Mouse (Mus musculus) thymus, postnatal 14 days (tissue): Measurements from ENCODE around the gene Mgat4d.
A peak's percentile ranks its signal among the peaks of the same experiment; 100 is the strongest.
"Not testable (repeated sequence)": the region's sequence is repeated elsewhere in the genome, so short reads cannot be mapped to it uniquely, and the experiment has no call there.

Experiments
- DNase-seq: peaks from one replicate; pipeline ENCODE4 v3.0.0; 2021

Gene Mgat4d

GRCm38 (mm10) chr8:83392521-83392920 is 44.2 kb downstream of the Mgat4d start:
- no peak for DNase-seq

DNA sequence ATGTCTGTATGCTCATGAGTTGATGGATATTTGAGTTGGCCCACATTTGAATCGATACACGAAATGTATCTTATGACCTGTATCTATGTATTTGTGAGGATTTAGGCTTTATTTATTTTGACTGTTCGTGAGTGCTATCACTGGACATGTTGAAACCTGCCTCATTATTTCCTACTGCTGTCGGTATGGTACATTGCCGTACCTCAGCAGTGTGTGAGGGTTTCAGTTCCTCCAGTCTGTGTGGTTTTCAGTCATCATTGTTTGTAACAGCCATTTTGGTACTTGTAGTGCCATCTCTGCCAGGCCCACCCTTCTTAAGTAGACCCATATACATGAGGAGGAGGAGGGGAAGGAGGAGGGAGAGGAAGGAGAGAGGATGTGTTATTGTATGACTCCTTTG is 46.1 kb downstream of the Mgat4d start:
- DNase-seq, result no peak

DNA sequence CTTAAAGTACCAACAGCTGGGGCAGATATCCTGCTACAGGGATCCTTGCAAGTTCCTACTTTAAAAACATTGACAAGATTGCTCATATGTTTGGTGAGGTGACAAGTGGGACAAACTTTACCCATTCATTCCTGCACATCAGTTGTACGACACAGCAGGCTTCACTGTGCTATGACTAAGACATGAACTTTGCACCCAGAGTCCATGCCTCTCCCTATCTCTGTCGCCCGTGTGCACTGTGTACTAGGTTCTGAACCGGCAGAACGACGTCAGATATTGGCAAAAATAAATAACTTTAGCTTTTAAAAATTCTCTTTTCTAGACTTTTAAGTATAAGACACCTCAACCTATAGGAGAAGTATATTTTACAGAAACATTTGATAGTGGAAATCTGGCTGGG is 48.4 kb downstream of the Mgat4d start:
- DNase-seq, result no peak

DNA sequence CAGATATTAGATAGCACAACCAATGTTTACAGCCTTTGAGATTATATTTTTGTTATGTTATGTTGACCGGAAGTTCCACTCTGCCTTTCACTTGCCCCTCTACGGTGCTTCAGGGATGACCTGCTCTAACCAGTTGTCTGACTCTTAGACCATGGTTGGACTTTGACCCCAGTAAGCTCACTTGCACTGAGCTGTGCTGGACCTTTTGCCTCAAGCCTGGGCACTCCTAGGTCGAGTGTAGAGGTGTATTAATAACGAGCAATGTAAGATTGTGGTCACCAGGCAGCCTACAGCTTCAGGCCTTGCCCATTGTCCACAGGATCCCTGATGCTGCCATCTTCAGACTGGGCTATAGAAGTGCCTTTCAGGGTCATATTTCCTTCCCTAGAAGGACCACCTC is 49.5 kb downstream of the Mgat4d start:
- no peak for DNase-seq

GRCm38 (mm10) chr8:83405548-83405947 is 57.3 kb downstream of the Mgat4d start:
- DNase-seq, result no peak

DNA sequence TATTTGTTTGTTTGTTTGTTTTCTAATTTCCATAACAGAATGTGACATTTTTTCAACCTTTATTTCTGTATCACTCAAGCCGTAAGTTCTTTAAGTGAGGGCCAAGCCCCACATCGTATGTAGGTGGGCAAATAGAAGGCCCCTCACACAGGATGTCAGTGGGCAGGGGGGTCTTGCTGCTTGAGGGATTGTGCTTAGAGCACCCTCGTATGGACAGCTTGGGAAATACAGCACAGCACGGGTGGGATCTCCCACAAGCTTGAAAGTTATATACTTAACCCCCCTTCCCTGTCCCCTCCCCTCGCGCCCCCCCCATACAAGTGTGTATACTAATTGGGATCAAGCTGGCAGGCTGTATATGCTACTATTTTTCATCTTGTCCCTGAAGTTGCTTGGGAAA is 58.6 kb downstream of the Mgat4d start:
- DNase-seq, result peak; percentile 9

DNA sequence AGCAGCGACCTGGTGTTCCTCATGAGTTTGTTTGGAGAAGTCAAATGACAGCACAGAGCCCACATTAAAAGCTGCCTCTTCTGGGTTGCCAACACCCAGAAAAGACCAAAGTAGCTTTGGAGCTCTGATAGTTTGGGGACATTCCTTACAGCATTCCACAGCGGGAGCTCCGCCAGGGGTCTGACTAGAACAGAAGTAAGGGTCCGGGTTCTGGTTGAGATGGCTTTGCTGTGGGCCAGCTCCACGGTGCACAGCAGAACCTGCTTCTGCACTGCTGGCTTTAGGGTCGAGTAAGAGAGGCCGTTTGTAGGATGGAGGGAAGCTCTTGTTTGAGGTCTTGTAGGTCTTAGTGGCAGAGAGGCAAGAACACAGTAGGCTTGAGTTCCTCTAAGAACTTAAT is 60.2 kb downstream of the Mgat4d start:
- DNase-seq, result no peak

DNA sequence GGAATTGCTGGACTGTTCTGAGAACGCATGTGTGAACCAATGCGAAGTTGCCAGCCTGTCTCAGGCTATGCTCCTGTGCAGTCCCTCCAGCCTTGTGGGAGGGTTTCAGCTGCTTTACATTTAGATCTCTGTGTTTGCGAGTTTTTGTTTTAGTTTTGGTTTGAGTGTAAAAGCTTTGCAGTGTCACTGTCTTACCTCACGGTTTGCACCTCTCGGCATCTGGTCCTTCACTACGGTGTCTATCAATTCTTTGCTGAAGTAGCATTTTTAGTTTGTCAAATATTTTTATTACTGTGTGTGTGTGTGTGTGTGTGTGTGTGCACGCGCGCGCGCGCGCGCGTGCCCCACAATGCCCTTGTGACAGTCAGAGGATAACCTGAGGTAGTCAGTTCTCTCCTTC is 68.6 kb downstream of the Mgat4d start:
- DNase-seq, result no peak

DNA sequence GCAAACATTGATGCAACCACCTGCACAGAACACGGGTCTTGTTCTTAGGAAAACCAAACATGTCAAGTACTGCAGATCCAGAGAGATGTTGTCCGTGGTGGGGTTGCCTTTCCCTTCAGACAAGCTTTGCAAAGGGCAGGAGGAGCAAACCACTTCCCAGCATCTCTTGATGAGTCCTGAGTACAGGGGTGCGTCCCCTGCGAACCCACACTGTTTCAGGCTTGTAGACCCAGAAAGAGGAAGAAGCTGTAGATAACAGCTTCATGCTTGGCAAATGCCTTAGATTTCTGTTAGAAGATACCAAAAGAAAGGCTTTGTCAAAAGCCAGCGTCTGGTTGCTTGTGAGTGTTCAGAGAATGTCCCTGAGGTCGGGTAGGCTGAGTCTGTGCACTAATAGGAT is 69.7 kb downstream of the Mgat4d start:
- no peak for DNase-seq

- no peak for DNase-seq
Measured at GRCm38 (mm10) chr8:83418805-83419516, 70.7 kb downstream of the Mgat4d start.

- no peak for DNase-seq
Measured at GRCm38 (mm10) chr8:83421354-83421753, 73.1 kb downstream of the Mgat4d start.

GRCm38 (mm10) chr8:83423032-83423825 is 75.0 kb downstream of the Mgat4d start:
- DNase-seq, result no peak

DNA sequence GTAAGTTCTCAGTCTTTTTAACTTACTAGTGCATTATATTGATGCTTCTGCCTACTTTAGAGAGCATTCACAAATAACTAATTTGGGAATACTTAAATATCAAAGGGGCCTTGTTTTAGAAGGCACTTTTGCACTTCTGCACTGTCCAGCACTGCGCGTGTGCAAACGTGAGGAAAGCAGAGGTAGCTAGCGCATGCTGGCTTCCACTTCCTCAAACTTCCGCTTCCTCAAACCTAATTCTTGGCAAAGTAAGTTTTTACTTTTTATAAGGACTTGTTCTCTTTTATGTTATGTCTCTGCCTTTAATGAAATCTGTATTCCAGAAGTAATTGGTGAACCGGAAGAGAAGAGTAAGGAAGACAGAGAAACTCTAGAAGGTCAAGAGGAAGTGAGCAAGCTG is 76.9 kb downstream of the Mgat4d start:
- no peak for DNase-seq

DNA sequence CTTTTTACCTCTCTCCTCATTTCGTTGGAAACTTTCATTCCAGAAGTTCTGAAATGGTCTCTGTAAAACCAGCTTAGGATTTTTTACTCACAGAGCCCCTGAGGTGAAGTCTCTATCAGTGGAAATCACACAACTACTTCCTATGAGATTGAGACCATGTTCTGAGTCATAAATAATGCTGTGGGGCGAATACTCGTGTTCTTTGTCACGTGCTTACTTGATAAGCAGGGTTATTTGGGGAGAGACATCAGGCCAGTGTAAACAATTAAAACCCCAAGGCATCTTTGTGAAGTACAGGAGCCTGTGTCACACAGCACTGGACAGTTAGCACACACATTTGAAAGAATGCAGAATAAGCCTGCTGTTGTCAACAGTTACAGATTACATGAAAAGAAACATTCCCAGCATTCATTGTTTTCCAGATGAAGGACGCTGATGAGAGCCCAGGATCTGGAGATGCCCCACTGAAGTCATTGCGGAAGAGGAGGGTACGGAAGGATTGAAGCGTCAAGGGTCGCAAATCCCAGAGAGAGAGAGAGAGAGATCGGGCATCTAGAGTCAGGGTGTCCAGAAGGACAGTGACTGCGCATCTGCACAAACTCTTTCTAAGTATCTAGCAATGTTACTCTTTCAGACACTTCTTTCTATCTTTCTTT is 78.0 kb downstream of the Mgat4d start:
- DNase-seq, result no peak

DNA sequence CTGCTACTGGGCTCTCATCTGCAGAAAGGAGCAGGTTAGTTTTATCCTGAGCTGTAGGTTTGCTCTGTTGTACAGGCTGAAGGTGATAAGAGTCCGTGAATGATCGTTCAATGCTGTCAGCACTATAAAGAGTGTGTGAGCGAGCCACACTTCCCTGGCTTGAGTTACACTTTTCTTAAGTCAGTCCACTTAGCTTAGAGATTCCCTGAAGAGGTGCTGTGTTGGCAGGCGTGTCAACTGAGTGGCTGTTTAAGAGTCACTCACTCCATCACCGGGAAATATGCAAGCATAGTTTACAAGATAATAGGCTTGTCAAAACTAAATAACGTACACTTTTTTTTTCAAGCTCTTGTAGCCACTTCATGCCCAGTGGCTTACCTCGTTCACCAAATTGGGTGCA is 78.7 kb downstream of the Mgat4d start:
- DNase-seq, result no peak

GRCm38 (mm10) chr8:83428621-83429020 is 80.3 kb downstream of the Mgat4d start:
- not testable (repeated sequence) for DNase-seq

DNA sequence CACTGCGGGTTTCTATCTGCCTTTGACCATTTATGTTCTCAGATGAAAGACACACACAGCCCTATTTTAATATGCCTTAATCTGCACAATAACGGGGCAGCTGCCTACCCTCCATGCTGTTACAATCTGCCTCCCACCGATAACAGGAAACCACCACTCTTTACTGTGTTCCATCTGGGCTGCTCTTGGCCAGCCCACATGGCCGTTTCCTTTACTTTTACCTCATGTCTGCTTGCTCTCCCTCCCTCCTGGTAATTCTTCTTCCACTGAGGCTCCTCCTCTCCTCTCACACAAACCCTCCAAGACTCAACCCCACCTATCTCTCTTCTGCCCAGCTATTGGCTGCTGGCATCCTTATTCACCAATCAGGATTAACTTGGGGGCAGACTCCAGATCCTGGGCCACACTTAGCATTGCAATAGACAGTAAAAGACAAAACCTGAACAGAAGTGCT is 80.8 kb downstream of the Mgat4d start:
- peak; percentile 42 for DNase-seq
